Mouse (Mus musculus) liver, postnatal 0 days (tissue): ENCODE measurements around the gene Pld4.

Experiments used
- CTCF ChIP-seq: sonication (generic); IDR thresholded peaks from 2 replicates; pipeline ENCODE4 v1.5.1; 2016; ENCODE audit warnings: antibody characterized with exemption, low read depth
- EP300 ChIP-seq: IDR thresholded peaks from 2 replicates; pipeline ENCODE4 v1.6.1; 2016; ENCODE audit warnings: antibody characterized with exemption, low read depth, mild to moderate bottlenecking

DNA sequence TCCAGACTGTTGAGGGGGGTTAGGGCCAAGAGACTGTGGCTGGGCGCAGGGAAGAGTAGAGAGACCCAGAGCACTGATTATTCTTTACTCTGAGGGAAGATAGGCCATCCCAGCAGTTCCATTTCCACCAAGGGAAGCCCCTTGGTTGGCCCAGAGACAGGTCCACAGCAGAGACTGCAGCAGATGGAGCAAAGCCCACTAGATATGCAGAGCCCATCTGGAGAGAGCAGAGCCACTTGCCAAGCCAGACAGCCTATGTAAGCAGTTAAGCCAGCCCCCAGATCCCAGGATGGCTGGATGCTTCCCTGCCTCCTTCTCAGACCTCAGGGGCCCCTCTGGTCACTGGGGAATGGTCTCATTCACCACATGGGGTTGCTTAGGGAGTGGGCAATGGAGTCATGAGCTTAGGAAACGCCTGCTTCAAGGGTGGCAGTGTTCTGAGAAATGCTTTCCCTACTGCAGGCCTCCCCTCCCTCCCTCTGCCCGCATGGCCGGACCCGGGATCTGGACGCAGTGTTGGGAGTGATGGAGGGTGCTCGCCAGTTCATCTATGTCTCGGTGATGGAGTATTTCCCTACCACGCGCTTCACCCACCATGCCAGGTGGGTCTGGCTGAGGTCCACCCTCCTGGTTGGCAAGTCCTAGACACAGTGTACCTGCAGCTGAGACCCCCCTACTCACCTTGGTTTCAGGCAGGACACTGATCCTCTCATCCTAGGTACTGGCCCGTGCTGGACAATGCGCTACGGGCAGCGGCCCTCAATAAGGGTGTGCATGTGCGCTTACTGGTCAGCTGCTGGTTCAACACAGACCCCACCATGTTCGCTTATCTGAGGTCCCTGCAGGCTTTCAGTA lies 6.8 kb downstream of the Pld4 start:
- no peak for TF ChIP-seq CTCF
- TF ChIP-seq EP300, result no peak
